Mouse (Mus musculus) hindbrain, embryonic 11.5 days (tissue): ENCODE data around the gene Cyp2d10. TPM values are rescaled to one million over a fixed set of nuclear protein-coding genes. Genes with fewer than 3 reads are reported as not detected.

Experiments used
- ATAC-seq: fragments of 200-750 bp; cut with Nextera tagmentation; 2 replicates; pipeline ENCODE4 v1.8.0; 2017; ENCODE audit warnings: mild to moderate bottlenecking, moderate TSS enrichment, moderate library complexity; ENCODE audit not compliant: low FRiP score
- DNase-seq: peaks from one replicate; pipeline ENCODE4 v3.0.0-alpha.2; 2015; ENCODE audit warnings: low spot score
- H3K27ac ChIP-seq: fragments of 300-500 bp; sonication (generic); 2 replicates; pipeline ENCODE4 v1.5.1; 2014; ENCODE audit warnings: mild to moderate bottlenecking, low read depth, low read length
- H3K27me3 ChIP-seq: fragments of 300-500 bp; sonication (generic); 2 replicates; pipeline ENCODE4 v1.6.1; 2014; ENCODE audit warnings: mild to moderate bottlenecking, low read length, moderate library complexity, mixed read lengths; ENCODE audit not compliant: control insufficient read depth, insufficient read depth
- H3K36me3 ChIP-seq: fragments of 300-500 bp; sonication (generic); 2 replicates; pipeline ENCODE4 v1.6.1; 2014; ENCODE audit warnings: mild to moderate bottlenecking, low read length, moderate library complexity, mixed read lengths; ENCODE audit not compliant: control insufficient read depth, insufficient read depth
- H3K4me1 ChIP-seq: fragments of 300-500 bp; sonication (generic); replicated peaks from 2 replicates; pipeline ENCODE4 v1.6.1; 2014; ENCODE audit warnings: low read length, mixed read lengths; ENCODE audit not compliant: control insufficient read depth, insufficient read depth
- H3K4me2 ChIP-seq: fragments of 300-500 bp; sonication (generic); replicated peaks from 2 replicates; pipeline ENCODE4 v1.6.1; 2014; ENCODE audit warnings: mild to moderate bottlenecking, low read depth, low read length
- H3K4me3 ChIP-seq: fragments of 300-500 bp; sonication (generic); 2 replicates; pipeline ENCODE4 v1.5.1; 2014; ENCODE audit warnings: low read depth, low read length
- H3K9ac ChIP-seq: fragments of 300-500 bp; sonication (generic); 2 replicates; pipeline ENCODE4 v1.6.1; 2014; ENCODE audit warnings: low read depth, low read length
- H3K9me3 ChIP-seq: fragments of 300-500 bp; sonication (generic); 2 replicates; pipeline ENCODE4 v1.6.1; 2016; ENCODE audit warnings: low read length; ENCODE audit not compliant: control insufficient read depth
- WGBS: fragments of 180-500 bp; shearing (Covaris S2); extraction: QIAGEN DNeasy Blood & Tissue Kit; methylation state at CpG from one replicate; pipeline ENCODE4 v1.1.7; 2014; 5-methylcytosine and 5-hydroxymethylcytosine counted together
- polyA plus RNA-seq: library from polyadenylated mRNA; unstranded; fragments of >200 nt; fragmentation: Nextera tagmentation; extraction: Ambion mirVana; gene quantifications from 2 replicates; pipeline ENCODE4 v1.2.1, GENCODE M21; 2014

The Cyp2d10 gene
- polyA plus RNA-seq, 1 experiment from 2014 or later, result not detected

DNA sequence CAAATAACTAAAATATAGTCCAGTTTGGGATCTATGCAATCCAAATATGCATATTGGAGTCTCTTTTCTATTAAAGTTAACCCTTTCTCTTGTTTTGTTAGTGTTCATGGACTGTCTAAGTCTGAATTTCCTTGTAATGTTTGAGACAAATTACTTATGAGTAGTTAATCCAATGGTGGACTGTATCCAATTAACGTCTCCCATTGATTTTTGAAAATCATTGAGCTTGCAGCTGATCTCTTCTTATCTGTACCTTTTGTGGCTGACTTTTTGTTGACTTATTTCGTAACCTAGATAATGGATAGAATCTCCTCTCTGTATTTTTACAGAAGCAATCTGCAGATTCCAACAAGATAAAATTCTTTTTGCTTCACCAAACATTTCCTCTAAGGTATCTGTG, 24.6 kb downstream of the Cyp2d10 start:
- Histone ChIP-seq H3K27me3 (no peaks in the 10 kb centered on the region), H3K9me3 (no peaks in the 10 kb centered on the region), H3K36me3 (no peaks in the 10 kb centered on the region), H3K9ac (no peak overlapping the region), H3K4me3 (no peak overlapping the region), H3K27ac (no peak overlapping the region), H3K4me2 (no peak overlapping the region), H3K4me1 (no peaks in the 10 kb centered on the region)
- WGBS, result 90% methylated on average over 2 of the region's 2 CpGs
- DNase-seq (no peak), ATAC-seq (no peak)

GRCm38 (mm10) chr15:82380714-82381062, 26.3 kb downstream of the Cyp2d10 start:
- peak overlapping the region; percentile 59 for H3K4me2 ChIP-seq
- 39% methylated on average over 7 of the region's 7 CpGs for WGBS
- peak overlapping the region; percentile 30 for H3K4me3 ChIP-seq
- no peaks in the 10 kb centered on the region for H3K9me3 ChIP-seq
- DNase-seq, result no peak
- H3K36me3 ChIP-seq, result no peaks in the 10 kb centered on the region
- no peak overlapping the region for H3K27ac ChIP-seq
- peak overlapping the region; percentile 45; the same call in 1 of the 2 replicates for H3K9ac ChIP-seq
- 0 out of 2 replicates have a peak, but pooled peaks have one; percentile 4 for ATAC-seq
- no peaks in the 10 kb centered on the region for H3K4me1 ChIP-seq
- no peaks in the 10 kb centered on the region for H3K27me3 ChIP-seq

- ATAC-seq, result peak; percentile 70
- Histone ChIP-seq H3K4me2 (peak within 1 kb of the TSS; percentile 59), H3K27me3 (no peaks in the 10 kb centered on the region), H3K4me3 (peak within 1 kb of the TSS; percentile 30), H3K4me1 (no peaks in the 10 kb centered on the region), H3K36me3 (no peaks in the 10 kb centered on the region), H3K9me3 (no peaks in the 10 kb centered on the region), H3K27ac (no peak within 1 kb of the TSS), H3K9ac (peak within 1 kb of the TSS; percentile 49; the same call in 1 of the 2 replicates)
- 2% methylated on average over 16 of the region's 24 CpGs for WGBS
- DNase-seq, result peak; percentile 58
Measured at GRCm38 (mm10) chr15:82379871-82380713, 26.9 kb downstream of the Cyp2d10 start, which contains the start of gene Cyp2d22. TSS of gene Cyp2d22 (minus strand) at chr15:82380260.

DNA sequence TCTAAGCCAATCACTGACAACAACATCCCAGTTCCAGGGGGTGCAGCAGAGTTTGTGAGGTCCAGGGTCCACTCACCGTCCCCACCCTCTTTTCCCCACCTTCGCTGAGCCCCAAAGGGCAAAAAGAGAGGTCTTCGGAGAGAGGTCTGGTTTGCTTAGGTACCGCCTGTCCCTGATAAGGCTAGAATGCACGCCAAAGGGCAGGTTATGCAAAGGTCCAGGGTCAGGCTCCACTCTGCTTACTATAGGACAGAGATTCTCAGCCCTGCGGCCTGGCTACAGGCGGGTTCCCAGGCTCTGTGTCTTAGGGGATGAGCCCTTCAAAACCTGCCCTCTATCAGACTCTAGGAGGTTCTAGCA, 27.5 kb downstream of the Cyp2d10 start:
- Histone ChIP-seq H3K4me2 (peak overlapping the region; percentile 59), H3K4me1 (no peaks in the 10 kb centered on the region), H3K9ac (no peak overlapping the region), H3K27ac (no peak overlapping the region), H3K4me3 (peak overlapping the region; percentile 30), H3K9me3 (no peaks in the 10 kb centered on the region), H3K27me3 (no peaks in the 10 kb centered on the region), H3K36me3 (no peaks in the 10 kb centered on the region)
- no peak for DNase-seq
- no peak for ATAC-seq
- 18% methylated on average over 7 of the region's 7 CpGs for WGBS

DNA sequence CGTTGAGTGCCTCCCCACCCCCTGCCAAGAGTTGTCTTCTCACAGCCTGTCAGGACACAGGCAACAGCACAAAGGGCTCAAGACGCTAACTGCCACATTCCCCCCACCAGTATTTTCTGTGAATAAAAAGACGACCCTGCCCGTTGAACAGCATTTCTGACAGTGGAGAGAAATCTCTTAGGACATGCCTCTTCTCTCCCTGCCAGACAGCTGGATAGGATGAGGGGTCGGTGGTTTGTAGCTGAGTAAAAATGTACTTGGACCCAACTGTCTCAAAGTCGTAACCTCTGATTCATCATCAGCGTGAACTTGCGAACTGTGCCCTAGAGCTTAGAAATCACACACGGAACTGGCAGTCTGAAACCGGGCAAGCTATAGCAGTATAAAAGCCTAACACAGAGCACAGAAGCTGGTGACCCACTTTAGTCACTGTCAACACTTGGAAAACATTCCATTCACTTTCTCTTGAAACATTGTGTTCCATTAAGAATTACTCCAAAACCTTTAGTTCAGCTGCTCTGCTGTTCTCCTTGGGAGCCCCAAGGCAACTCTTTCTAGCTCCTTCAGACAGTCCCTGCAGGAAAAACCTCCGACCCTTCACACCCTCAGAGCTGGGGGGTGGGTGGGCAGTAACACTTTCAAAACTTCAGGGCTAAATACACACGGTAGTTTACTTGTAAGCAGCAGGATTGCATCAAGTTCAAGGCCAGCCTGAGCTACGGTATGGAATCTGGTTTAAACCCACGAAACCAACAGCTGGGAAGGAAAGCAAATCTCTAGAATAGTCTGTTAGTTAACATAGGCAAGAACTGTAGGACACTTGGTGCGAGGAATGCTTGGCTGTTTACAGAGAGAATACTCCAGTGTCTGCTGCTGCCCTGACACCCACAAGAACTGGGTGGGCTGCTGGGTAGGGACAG, 28.5 kb downstream of the Cyp2d10 start:
- Histone ChIP-seq H3K9me3 (no peaks in the 10 kb centered on the region), H3K4me2 (no peak overlapping the region), H3K27me3 (no peaks in the 10 kb centered on the region), H3K4me1 (no peaks in the 10 kb centered on the region), H3K4me3 (no peak overlapping the region), H3K36me3 (no peaks in the 10 kb centered on the region), H3K27ac (no peak overlapping the region), H3K9ac (no peak overlapping the region)
- WGBS, result 48% methylated on average over 15 of the region's 15 CpGs
- DNase-seq (no peak), ATAC-seq (no peak)

DNA sequence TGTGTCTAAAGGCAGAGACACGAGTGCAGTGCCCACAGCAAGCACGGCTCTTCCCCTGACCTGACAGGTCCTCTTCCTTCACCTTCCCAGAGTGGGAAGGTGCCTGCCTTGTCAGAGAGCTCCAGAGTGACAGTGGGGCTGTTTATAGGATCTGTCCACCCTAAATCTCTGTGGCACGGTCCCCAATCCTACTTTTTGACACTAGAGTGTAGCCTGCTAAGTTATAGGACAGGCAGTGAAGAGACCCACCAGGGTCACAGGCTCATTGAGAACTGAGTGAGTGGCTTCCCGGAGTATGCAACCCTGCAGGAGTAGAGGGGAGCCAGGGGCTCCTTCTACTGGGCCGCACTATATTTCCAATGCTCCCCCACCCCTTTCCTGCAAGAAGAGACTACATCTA, 29.3 kb downstream of the Cyp2d10 start:
- H3K9ac ChIP-seq, result no peak overlapping the region
- H3K4me2 ChIP-seq, result no peak overlapping the region
- WGBS, result 78% methylated on average over 5 of the region's 5 CpGs
- no peaks in the 10 kb centered on the region for H3K9me3 ChIP-seq
- ATAC-seq (no peak), DNase-seq (no peak)
- H3K4me3 ChIP-seq, result no peak overlapping the region
- H3K27ac ChIP-seq, result no peak overlapping the region
- no peaks in the 10 kb centered on the region for H3K4me1 ChIP-seq
- H3K27me3 ChIP-seq, result no peaks in the 10 kb centered on the region
- no peaks in the 10 kb centered on the region for H3K36me3 ChIP-seq

DNA sequence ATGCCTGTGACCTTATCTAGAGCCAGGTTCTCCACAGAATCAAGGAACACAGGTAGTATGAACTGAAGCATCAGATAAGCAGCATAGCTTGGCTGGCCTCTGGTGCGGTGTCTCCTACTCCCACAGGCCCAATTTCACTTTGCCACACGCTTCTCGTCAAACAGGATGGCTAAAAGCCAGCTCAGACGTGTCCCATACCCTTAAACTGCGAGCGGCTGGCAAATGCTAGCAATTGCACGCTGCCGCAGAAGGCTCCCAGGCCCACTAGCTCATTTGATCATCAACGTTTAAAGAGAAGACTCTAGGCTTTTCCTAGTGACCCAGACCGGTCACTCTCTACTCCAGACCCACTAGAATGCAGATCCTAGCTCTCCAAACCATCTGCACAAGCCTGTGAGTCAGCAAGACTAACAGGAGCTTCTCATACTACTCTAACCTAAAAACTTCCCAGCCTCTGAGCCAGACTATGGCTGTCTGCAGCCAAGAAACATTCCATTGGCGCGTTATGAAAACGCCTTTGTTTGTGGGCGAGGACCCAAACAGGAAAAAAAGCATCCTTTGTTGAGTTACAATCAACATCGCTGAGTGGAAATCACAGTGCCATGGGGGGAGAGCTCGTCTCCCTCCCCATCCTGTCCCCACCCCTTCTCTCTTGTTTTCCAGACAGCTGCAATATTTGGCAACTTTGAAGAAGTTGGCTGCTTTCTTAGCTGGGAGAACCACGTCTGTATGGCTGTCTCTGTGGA, 30.4 kb downstream of the Cyp2d10 start:
- no peaks in the 10 kb centered on the region for H3K4me1 ChIP-seq
- H3K27me3 ChIP-seq, result no peaks in the 10 kb centered on the region
- WGBS, result 70% methylated on average over 17 of the region's 17 CpGs
- DNase-seq (no peak), ATAC-seq (no peak)
- H3K36me3 ChIP-seq, result no peaks in the 10 kb centered on the region
- no peak overlapping the region for H3K4me2 ChIP-seq
- no peaks in the 10 kb centered on the region for H3K9me3 ChIP-seq
- H3K9ac ChIP-seq, result no peak overlapping the region
- H3K4me3 ChIP-seq, result no peak overlapping the region
- no peak overlapping the region for H3K27ac ChIP-seq

- ATAC-seq (no peak), DNase-seq (no peak)
- H3K9me3 ChIP-seq, result no peaks in the 10 kb centered on the region
- H3K4me1 ChIP-seq, result no peaks in the 10 kb centered on the region
- no peak overlapping the region for H3K4me2 ChIP-seq
- H3K27ac ChIP-seq, result no peak overlapping the region
- WGBS, result 85% methylated on average over 9 of the region's 9 CpGs
- H3K9ac ChIP-seq, result no peak overlapping the region
- no peak overlapping the region for H3K4me3 ChIP-seq
- H3K36me3 ChIP-seq, result no peaks in the 10 kb centered on the region
- no peaks in the 10 kb centered on the region for H3K27me3 ChIP-seq
Measured at GRCm38 (mm10) chr15:82375855-82376254, 31.1 kb downstream of the Cyp2d10 start.
